Mouse (Mus musculus) heart, embryonic 10.5 days (tissue): ENCODE measurements around the gene Cdhr5. TPM values are rescaled to one million over a fixed set of nuclear protein-coding genes. Genes with fewer than 3 reads are reported as not detected.
A peak's percentile ranks its signal among the peaks of the same experiment; 100 is the strongest.
"Not testable (repeated sequence)": the region's sequence is repeated elsewhere in the genome, so short reads cannot be mapped to it uniquely, and the experiment has no call there.

ENCODE experiments used
- DNase-seq: peaks from one replicate; pipeline ENCODE4 v3.0.0-alpha.2; 2017; ENCODE audit warnings: low spot score
- H3K27ac ChIP-seq: fragments of 300-500 bp; sonication (generic); 2 replicates; pipeline ENCODE4 v1.5.1; 2016; ENCODE audit warnings: mild to moderate bottlenecking
- H3K27me3 ChIP-seq: fragments of 300-500 bp; sonication (generic); 2 replicates; pipeline ENCODE4 v1.6.1; 2016; ENCODE audit warnings: mild to moderate bottlenecking; ENCODE audit not compliant: poor library complexity, insufficient read depth, severe bottlenecking
- H3K36me3 ChIP-seq: fragments of 300-500 bp; sonication (generic); 2 replicates; pipeline ENCODE4 v1.6.1; 2016; ENCODE audit warnings: mild to moderate bottlenecking, moderate library complexity
- H3K4me1 ChIP-seq: fragments of 300-500 bp; sonication (generic); 2 replicates; pipeline ENCODE4 v1.6.1; 2016; ENCODE audit warnings: mild to moderate bottlenecking
- H3K4me3 ChIP-seq: fragments of 300-500 bp; sonication (generic); 2 replicates; pipeline ENCODE4 v1.5.1; 2016; ENCODE audit warnings: mild to moderate bottlenecking, moderate library complexity
- H3K9me3 ChIP-seq: fragments of 300-500 bp; sonication (generic); 2 replicates; pipeline ENCODE4 v1.6.1; 2016; ENCODE audit warnings: mild to moderate bottlenecking, moderate library complexity
- WGBS: fragments of 180-500 bp; shearing (Covaris S2); methylation state at CpG from one replicate; pipeline ENCODE4 v1.1.7; 2016; 5-methylcytosine and 5-hydroxymethylcytosine counted together
- polyA plus RNA-seq: library from polyadenylated mRNA; unstranded; fragments of >200 nt; fragmentation: Nextera tagmentation; extraction: Ambion mirVana; gene quantifications from 2 replicates; pipeline ENCODE4 v1.2.1, GENCODE M21; 2016

Gene Cdhr5
- polyA plus RNA-seq, 1 experiment from 2014 or later = not detected

DNA sequence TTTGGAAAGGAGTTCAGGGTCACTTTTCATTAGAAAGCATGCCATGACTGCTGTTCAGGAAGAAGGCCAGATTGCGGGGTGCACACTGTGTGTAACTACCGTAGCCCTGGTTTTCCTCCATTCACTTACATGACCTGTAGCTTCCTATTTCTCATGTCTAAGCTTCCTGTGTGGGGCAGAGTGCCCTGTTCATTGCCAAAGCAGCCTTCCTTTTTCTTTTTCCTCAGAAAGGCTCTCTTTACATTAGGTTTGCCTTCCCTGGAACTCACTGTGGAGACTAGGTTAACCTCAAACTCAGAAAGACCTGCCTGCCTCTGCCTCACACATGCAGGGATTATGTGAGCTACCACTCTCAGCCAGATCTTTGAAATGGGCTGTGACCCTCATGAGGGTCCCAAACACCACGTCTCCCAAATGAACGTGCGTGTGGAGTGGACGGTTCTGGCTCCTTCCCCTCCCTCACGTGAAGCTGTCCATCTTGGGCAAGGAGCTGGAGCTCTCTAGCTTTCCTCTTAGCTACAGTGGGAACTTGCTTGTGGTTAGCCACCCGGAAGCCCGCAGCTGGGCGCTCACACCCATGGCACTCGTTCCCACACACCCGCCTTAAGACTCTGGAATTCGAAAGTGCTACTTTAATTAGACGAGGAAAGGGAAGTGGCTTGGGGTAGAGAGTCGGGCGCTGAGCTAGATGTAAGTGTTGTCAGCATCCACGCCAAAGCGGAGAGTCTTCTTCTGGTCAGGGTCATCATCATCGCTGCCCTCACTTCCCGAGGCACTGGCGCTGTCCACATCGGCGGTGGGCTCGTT is 7.9 kb downstream of the Cdhr5 start:
- H3K27me3 ChIP-seq = peaks cover 17% of the 10 kb centered on the region; the same call in 1 of the 2 replicates
- no peaks in the 10 kb centered on the region for H3K9me3 ChIP-seq
- WGBS = 58% methylated on average over 24 of the region's 24 CpGs
- H3K4me1 ChIP-seq = peaks cover 20% of the 10 kb centered on the region
- DNase-seq = no peak
- H3K27ac ChIP-seq = no peak overlapping the region
- H3K4me3 ChIP-seq = peak overlapping the region; percentile 12
- peaks cover 7% of the 10 kb centered on the region for H3K36me3 ChIP-seq

DNA sequence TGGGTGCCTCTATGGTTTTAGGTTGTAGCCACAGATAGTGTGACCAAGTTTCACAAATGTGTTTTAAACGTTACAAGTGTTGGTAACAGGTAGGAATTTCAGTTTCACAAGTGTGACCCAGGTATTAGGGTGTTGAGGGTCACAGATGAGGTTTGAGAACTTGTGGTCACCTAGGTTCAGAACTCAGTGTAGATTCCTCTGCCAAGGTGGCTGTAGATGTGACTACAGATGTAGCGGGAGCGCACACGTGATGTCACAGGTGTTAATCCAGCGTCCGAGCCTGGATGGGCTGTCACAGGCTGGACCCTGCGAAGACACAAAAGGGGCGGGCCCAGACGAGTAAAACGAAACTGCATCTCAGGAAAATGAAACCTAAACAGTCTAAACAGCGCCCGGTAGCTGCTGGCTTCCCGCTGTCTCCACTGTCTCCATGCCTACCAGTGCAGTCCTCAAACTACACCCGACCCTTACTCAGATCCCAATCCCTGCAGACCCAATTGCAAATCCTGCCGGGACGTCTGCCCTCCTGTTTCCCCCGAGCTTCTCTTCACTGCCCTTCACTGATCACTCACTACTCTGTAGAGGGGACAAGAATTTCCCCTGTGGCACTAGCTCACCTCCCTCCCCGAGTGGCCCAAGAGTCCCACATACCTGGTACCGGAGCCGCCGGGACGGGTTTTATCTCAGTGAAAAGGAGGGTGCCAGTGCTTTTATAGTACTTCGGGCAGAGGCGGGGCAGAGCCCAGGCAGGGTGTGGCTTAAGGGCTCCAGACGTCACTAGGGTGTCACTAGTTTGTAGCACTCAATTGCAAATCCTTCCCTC is 10.6 kb downstream of the Cdhr5 start, which contains the start of gene Irf7:
TSS of gene Irf7 (minus strand) at position 743 of the 823 bp plus-strand sequence.
- Histone ChIP-seq H3K4me1 (peaks cover 20% of the 10 kb centered on the region), H3K27ac (peak within 1 kb of the TSS; percentile 4; the same call in 1 of the 2 replicates), H3K27me3 (peaks cover 9% of the 10 kb centered on the region; the same call in 1 of the 2 replicates), H3K9me3 (no peaks in the 10 kb centered on the region), H3K4me3 (peak within 1 kb of the TSS; percentile 66), H3K36me3 (peaks cover 35% of the 10 kb centered on the region)
- whole genome bisulfite sequencing = 13% methylated on average over 25 of the region's 25 CpGs
- peak; percentile 82 for DNase-seq

DNA sequence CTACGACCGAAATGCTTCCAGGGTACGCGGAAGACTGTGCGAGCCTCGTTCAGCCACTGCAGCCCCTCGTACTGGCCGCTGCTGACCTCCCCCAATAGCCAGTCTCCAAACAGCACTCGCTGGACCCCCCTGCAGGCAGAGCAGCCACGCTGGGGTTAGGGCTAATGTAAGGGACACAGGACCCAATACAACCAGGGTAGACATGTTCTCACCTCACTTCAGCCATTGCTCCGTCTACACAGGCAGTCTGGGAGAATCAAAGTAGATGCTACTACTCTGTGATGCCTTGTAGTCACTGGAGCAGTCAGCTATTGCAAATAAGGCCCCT is 11.2 kb downstream of the Cdhr5 start:
- H3K4me3 ChIP-seq = peak overlapping the region; percentile 66
- H3K27ac ChIP-seq = no peak overlapping the region
- H3K4me1 ChIP-seq = peaks cover 20% of the 10 kb centered on the region
- no peak for DNase-seq
- peaks cover 9% of the 10 kb centered on the region; the same call in 1 of the 2 replicates for H3K27me3 ChIP-seq
- peaks cover 40% of the 10 kb centered on the region for H3K36me3 ChIP-seq
- 45% methylated on average over 11 of the region's 11 CpGs for WGBS
- H3K9me3 ChIP-seq = no peaks in the 10 kb centered on the region

DNA sequence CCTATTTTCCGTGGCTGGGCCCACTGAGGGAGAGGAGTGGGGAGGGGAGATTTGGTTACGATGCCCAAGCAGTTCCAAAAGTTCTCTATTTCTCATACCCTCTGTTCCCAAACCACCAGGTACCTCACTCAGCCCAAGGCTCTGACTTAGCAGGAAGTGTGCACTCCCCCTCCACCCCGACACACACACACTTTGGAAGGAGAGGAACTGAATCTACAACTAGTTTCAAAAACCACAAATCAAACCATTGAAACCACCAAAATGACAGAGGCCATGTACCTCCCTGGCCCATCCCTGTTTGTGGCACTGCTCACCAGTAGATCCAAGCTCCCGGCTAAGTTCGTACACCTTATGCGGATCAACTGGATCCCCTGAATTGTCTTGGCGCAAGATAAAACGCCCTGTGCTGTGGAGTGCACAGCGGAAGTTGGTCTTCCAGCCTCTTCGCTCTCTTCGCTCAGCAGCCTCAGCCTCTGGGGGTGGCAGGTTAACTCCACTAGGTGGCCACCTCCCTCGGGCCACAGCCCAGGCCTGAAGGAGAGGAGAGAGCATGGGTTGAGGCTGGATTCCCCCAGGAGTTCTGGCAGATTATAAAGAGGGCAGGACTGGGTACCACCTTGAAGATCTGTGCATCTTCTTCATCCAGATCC is 11.7 kb downstream of the Cdhr5 start:
- no peaks in the 10 kb centered on the region for H3K9me3 ChIP-seq
- H3K36me3 ChIP-seq = peaks cover 45% of the 10 kb centered on the region
- peaks cover 9% of the 10 kb centered on the region; the same call in 1 of the 2 replicates for H3K27me3 ChIP-seq
- DNase-seq = no peak
- 28% methylated on average over 12 of the region's 12 CpGs for WGBS
- H3K4me3 ChIP-seq = peak overlapping the region; percentile 66; the same call in 1 of the 2 replicates
- H3K4me1 ChIP-seq = peaks cover 20% of the 10 kb centered on the region
- no peak overlapping the region for H3K27ac ChIP-seq

DNA sequence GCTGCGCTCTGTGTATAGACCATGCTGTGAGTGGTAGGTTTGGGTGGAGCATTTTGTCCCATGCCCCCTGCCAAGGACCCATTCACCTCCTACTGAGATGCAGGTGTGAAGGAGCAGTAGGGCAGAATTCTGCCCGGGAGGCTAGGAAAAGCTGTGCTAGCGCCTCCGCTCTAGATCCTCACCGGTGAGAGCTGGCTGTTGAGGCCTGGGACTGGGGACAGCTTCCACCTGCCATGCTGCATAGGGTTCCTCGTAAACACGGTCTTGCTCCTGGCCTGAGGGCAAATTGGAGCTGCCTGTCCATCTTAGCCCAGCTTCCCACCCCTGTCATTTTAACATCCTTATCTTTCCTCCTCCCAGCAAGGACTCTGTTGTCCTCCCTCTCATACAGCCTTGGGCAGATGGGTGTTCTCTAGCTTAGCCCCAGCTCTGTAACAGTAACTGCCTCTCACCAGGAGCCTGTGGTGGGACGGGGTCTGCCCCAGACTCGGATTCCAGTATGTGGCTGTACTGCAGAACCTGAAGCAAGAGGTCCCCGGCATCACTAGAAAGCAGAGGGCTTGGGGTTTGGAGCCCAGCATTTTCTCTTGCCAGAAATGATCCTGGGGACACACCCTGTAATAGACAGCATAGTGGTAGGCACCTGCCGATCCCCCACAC is 12.4 kb downstream of the Cdhr5 start:
- no peak for DNase-seq
- Histone ChIP-seq H3K9me3 (no peaks in the 10 kb centered on the region), H3K27me3 (peaks cover 2% of the 10 kb centered on the region; the same call in 1 of the 2 replicates), H3K4me1 (peaks cover 18% of the 10 kb centered on the region), H3K4me3 (no peak overlapping the region), H3K27ac (no peak overlapping the region), H3K36me3 (peaks cover 52% of the 10 kb centered on the region)
- WGBS = 70% methylated on average over 11 of the region's 11 CpGs

DNA sequence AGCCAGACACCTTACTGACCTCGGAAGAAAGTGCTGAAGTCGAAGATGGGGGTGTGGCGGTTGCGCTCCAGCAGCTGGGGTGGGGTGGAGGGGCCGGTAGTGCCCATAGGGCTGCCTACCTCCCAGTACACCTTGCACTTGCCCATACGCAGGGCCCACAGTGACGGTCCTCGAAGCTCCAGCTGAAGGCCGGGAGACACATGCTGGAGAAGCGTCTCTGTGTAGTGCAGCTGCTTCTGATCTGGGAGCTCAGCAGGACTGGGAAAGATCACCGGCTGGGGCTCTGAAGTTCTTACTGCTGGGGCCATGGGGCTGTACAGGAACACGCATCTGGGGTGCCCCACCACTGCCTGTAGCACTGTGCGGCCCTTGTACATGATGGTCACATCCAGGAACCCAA is 12.9 kb downstream of the Cdhr5 start:
- no peak overlapping the region for H3K27ac ChIP-seq
- H3K4me3 ChIP-seq = no peak overlapping the region
- peaks cover 58% of the 10 kb centered on the region for H3K36me3 ChIP-seq
- no peak for DNase-seq
- H3K4me1 ChIP-seq = peaks cover 15% of the 10 kb centered on the region
- no peaks in the 10 kb centered on the region for H3K27me3 ChIP-seq
- H3K9me3 ChIP-seq = no peaks in the 10 kb centered on the region
- WGBS = 87% methylated on average over 13 of the region's 13 CpGs

GRCm38 (mm10) chr7:141261480-141261879 is 15.1 kb downstream of the Cdhr5 start:
- no peak for DNase-seq
- no peaks in the 10 kb centered on the region for H3K27me3 ChIP-seq
- H3K36me3 ChIP-seq = peaks cover 79% of the 10 kb centered on the region
- H3K9me3 ChIP-seq = no peaks in the 10 kb centered on the region
- no peak overlapping the region for H3K4me3 ChIP-seq
- peaks cover 15% of the 10 kb centered on the region for H3K4me1 ChIP-seq
- H3K27ac ChIP-seq = no peak overlapping the region
- WGBS = 86% methylated on average over 3 of the region's 3 CpGs

GRCm38 (mm10) chr7:141256159-141256558 is 20.4 kb downstream of the Cdhr5 start:
- Histone ChIP-seq H3K27me3 (no peaks in the 10 kb centered on the region), H3K36me3 (peaks cover 96% of the 10 kb centered on the region), H3K27ac (no peak overlapping the region), H3K9me3 (no peaks in the 10 kb centered on the region), H3K4me1 (no peaks in the 10 kb centered on the region), H3K4me3 (no peak overlapping the region)
- no peak for DNase-seq
- WGBS = 87% methylated on average over 10 of the region's 10 CpGs

GRCm38 (mm10) chr7:141250486-141250885 is 26.1 kb downstream of the Cdhr5 start:
- DNase-seq, H3K4me3 ChIP-seq, H3K27ac ChIP-seq, H3K4me1 ChIP-seq, H3K27me3 ChIP-seq, H3K9me3 ChIP-seq: not testable (repeated sequence)
- peaks cover 96% of the 10 kb centered on the region for H3K36me3 ChIP-seq
- 84% methylated on average over 4 of the region's 4 CpGs for WGBS

DNA sequence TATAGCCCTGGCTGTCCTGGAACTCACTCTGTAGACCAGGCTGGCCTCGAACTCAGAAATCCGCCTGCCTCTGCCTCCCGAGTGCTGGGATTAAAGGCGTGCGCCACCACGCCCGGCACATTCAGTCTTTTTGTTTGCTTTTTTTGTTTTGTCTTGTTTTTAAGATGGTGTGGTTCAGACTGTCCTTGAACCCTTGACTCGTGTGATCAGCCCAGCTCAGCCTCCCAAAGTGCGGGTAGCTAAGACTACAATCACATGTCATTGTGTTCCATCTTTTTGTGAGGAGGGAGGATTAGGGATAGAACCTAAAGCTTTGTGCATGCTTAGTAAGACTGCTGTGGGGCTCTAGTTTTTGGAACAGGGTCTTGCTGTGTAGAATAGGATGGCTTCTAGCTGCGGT is 45.0 kb downstream of the Cdhr5 start:
- H3K36me3 ChIP-seq = peaks cover 56% of the 10 kb centered on the region
- H3K27me3 ChIP-seq = no peaks in the 10 kb centered on the region
- no peak overlapping the region for H3K4me3 ChIP-seq
- DNase-seq = no peak
- no peak overlapping the region for H3K27ac ChIP-seq
- H3K4me1 ChIP-seq = peaks cover 20% of the 10 kb centered on the region
- no peaks in the 10 kb centered on the region for H3K9me3 ChIP-seq
- 93% methylated on average over 10 of the region's 10 CpGs for WGBS

DNA sequence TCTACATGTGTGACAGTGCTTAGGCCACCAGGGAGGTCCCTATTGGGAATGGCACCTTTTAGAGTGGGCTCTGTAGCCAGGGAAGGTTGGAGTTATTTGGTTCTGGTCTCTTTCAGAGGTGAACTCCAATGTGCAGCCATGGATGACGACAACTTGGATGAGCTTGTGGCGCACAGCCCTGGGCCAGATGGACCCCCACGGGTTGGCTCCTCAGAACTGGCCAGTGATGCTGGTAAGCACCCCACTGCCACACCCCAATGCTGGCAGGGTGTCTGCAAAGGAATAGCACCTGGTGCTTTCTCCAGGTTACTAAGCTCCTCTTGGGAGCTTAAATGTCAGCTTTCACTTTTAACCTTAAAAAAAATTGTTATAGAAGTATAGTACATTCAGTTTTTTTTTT is 45.5 kb downstream of the Cdhr5 start:
- WGBS = 94% methylated on average over 3 of the region's 3 CpGs
- no peaks in the 10 kb centered on the region for H3K9me3 ChIP-seq

DNA sequence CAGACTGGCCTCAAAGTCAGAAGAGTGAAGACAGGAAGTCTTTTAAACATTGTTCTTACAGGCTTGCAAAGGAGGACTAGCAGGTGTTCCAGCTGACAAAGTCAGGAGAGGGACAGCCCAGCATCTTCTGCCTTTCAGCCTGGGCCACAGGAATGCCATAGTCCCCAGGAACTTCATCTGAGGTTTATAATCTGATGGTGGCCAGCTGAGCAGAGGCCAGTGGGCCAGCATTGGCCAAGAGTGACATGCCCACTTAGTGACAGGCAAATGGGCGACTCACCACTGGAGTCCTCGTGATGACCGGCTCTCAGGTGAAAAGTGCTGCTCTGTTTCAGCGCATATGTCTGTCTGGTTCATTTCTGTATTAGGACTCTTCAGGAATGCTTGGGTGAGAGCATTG is 46.0 kb downstream of the Cdhr5 start:
- Histone ChIP-seq H3K27ac (no peak overlapping the region), H3K4me1 (peaks cover 20% of the 10 kb centered on the region), H3K36me3 (peaks cover 49% of the 10 kb centered on the region), H3K4me3 (no peak overlapping the region), H3K27me3 (no peaks in the 10 kb centered on the region), H3K9me3 (no peaks in the 10 kb centered on the region)
- no peak for DNase-seq
- WGBS = 90% methylated on average over 4 of the region's 4 CpGs

More for the DNA sequence above, 45.5 kb downstream of the Cdhr5 start:
- Histone ChIP-seq H3K36me3 (peaks cover 53% of the 10 kb centered on the region), H3K27me3 (no peaks in the 10 kb centered on the region), H3K27ac (no peak overlapping the region), H3K4me3 (no peak overlapping the region), H3K4me1 (peaks cover 20% of the 10 kb centered on the region)
- DNase-seq = no peak
